Mouse (Mus musculus) embryonic facial prominence, embryonic 12.5 days (tissue): ENCODE results near the gene Parp12. TPM values are rescaled to one million over a fixed set of nuclear protein-coding genes. Genes with fewer than 3 reads are reported as not detected.

Experiments
- ATAC-seq: fragments of 200-750 bp; cut with Nextera tagmentation; 2 replicates; pipeline ENCODE4 v1.8.0; 2017; ENCODE audit not compliant: insufficient number of reproducible peaks, insufficient read depth, low FRiP score, low TSS enrichment
- H3K27ac ChIP-seq: fragments of 300-500 bp; sonication (generic); 2 replicates; pipeline ENCODE4 v1.5.1; 2016; ENCODE audit warnings: mild to moderate bottlenecking
- H3K27me3 ChIP-seq: fragments of 300-500 bp; sonication (generic); 2 replicates; pipeline ENCODE4 v1.6.1; 2016; ENCODE audit warnings: mild to moderate bottlenecking, moderate library complexity
- H3K36me3 ChIP-seq: fragments of 300-500 bp; sonication (generic); 2 replicates; pipeline ENCODE4 v1.6.1; 2016; ENCODE audit warnings: mild to moderate bottlenecking
- H3K4me1 ChIP-seq: fragments of 300-500 bp; sonication (generic); 2 replicates; pipeline ENCODE4 v1.6.1; 2016
- H3K4me2 ChIP-seq: fragments of 300-500 bp; sonication (generic); replicated peaks from 2 replicates; pipeline ENCODE4 v1.6.1; 2016; ENCODE audit warnings: mild to moderate bottlenecking, moderate library complexity
- H3K4me3 ChIP-seq: fragments of 300-500 bp; sonication (generic); 2 replicates; pipeline ENCODE4 v1.5.1; 2016; ENCODE audit warnings: mild to moderate bottlenecking
- H3K9ac ChIP-seq: fragments of 300-500 bp; sonication (generic); 2 replicates; pipeline ENCODE4 v1.6.1; 2016; ENCODE audit warnings: mild to moderate bottlenecking, moderate library complexity
- H3K9me3 ChIP-seq: fragments of 300-500 bp; sonication (generic); 2 replicates; pipeline ENCODE4 v1.6.1; 2016; ENCODE audit warnings: mild to moderate bottlenecking, moderate library complexity
- WGBS: fragments of 180-500 bp; shearing (Covaris S2); methylation state at CpG from one replicate; pipeline ENCODE4 v1.1.7; 2016; 5-methylcytosine and 5-hydroxymethylcytosine counted together
- polyA plus RNA-seq: library from polyadenylated mRNA; unstranded; fragments of >200 nt; fragmentation: Nextera tagmentation; extraction: Ambion mirVana; gene quantifications from 2 replicates; pipeline ENCODE4 v1.2.1, GENCODE M21; 2016

Parp12 gene
- polyA plus RNA-seq, 1 experiment from 2014 or later, result 5.3 TPM

DNA sequence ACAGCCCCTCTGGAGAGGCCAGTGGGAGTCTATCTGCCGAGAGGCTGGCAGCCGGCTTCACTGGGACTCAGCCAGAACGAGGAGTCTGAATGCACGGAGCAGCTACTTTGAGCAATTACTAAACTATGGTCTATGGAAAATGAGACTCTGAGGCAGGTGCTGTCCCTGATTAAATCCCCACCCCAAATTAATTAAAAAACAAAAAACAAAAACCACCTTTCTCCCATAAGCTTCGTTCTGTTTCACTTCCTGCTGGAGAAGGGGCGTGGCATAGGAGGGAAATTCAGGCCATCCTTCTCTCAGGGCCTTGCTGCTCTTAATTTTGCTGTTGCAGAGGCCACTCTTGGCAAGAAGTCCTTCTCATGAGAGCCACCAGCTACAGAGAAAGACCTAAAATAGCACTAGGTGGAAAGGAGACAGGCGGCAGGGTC lies 62.3 kb downstream of the Parp12 start:
- no peak overlapping the region for H3K27ac ChIP-seq
- H3K4me2 ChIP-seq, result no peak overlapping the region
- no peaks in the 10 kb centered on the region; the same call in 1 of the 2 replicates for H3K27me3 ChIP-seq
- no peak overlapping the region for H3K9ac ChIP-seq
- no peaks in the 10 kb centered on the region for H3K9me3 ChIP-seq
- WGBS, result 53% methylated on average over 7 of the region's 7 CpGs
- H3K36me3 ChIP-seq, result no peaks in the 10 kb centered on the region
- peaks cover 4% of the 10 kb centered on the region; the same call in 1 of the 2 replicates for H3K4me1 ChIP-seq
- no peak for ATAC-seq
- no peak overlapping the region for H3K4me3 ChIP-seq

DNA sequence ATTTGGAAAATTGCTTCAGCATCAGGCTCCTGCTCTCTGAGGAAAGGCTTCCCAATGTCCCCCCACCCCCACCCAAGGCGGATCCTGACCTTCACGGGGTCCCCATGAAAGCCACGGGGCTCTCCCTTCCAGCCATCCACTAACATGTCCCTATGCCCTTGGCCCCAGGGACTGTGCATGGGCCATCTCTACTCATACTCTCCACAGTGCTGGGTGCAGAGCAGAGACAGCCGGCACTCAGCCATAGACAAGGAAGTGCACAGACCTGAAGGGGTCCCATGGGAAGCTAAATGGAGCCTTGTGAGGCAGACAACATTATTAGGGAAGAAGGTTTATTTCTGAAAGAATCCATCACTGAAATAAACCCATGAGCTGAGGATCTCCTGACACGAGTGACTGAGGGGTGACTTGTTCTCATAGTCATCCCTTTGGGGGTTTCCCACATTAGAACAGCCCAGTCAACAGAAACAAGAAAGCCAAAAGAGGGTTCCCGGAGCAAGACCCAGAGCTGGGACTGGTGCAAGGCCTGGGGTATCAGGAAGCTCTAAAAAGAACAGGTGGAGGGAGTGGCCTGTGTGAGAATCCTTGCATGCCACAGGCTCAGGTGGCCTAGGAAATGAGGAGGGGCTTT lies 63.2 kb downstream of the Parp12 start:
- no peak overlapping the region for H3K9ac ChIP-seq
- peaks cover 3% of the 10 kb centered on the region; the same call in 1 of the 2 replicates for H3K27me3 ChIP-seq
- ATAC-seq, result no peak
- no peak overlapping the region for H3K4me2 ChIP-seq
- H3K4me1 ChIP-seq, result no peaks in the 10 kb centered on the region; the same call in 1 of the 2 replicates
- no peaks in the 10 kb centered on the region for H3K9me3 ChIP-seq
- H3K4me3 ChIP-seq, result no peak overlapping the region
- WGBS, result 80% methylated on average over 6 of the region's 6 CpGs
- H3K27ac ChIP-seq, result no peak overlapping the region
- H3K36me3 ChIP-seq, result no peaks in the 10 kb centered on the region

DNA sequence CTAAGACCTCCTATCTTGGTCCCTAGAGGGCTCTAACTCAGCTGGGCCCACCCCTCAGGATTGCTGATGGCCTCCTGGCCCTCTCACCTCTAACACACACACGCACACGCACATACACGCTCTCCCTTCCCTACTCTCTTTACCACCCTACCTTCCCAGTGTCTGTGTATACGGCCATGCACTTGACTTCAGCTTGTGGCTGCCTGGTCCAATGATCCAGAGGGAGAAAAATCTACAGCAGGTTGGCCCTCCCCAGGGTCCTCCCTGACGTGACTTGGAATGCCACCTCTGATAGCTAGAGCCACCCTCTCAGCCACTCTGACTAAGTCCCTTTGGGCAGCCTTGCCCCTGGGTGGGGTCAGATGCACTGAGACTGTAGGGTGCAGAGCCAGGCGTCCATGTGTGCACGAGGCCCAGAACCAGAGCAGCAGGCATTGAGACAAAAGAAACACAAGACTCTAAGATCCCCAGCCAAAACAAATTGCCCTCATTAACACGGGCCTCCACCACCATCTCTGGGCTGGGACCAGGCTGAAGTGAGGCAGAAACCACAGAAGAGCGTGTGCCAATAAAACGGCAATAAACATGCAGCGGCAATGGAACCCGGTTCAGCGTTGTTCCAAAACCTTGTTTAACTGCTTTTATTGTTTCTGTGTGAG lies 63.8 kb downstream of the Parp12 start:
- no peaks in the 10 kb centered on the region for H3K36me3 ChIP-seq
- no peak overlapping the region for H3K9ac ChIP-seq
- H3K9me3 ChIP-seq, result no peaks in the 10 kb centered on the region
- no peak for ATAC-seq
- 79% methylated on average over 13 of the region's 13 CpGs for WGBS
- no peaks in the 10 kb centered on the region; the same call in 1 of the 2 replicates for H3K4me1 ChIP-seq
- no peak overlapping the region for H3K27ac ChIP-seq
- H3K4me2 ChIP-seq, result no peak overlapping the region
- peaks cover 3% of the 10 kb centered on the region; the same call in 1 of the 2 replicates for H3K27me3 ChIP-seq
- no peak overlapping the region for H3K4me3 ChIP-seq

DNA sequence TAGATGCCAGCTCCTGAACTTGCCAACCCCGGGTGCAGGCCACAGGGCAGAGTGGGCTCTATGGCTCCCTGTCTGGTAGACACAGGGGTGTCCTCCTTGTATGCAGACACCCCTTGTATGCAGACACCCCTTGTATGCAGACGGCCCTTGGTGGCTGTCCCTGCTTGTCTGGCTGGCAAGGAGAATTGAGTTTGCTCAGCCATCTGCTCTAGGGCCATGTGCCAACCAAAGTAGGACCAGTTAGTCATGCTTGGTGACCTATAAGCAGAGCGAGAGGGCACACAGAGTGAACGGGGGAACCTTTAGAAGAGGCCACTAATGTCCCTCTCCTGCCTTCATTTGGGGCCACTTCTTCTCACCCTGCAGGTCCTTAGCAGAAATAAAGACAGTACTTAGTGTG lies 65.5 kb downstream of the Parp12 start:
- H3K36me3 ChIP-seq, result no peaks in the 10 kb centered on the region
- ATAC-seq, result no peak
- peaks cover 3% of the 10 kb centered on the region; the same call in 1 of the 2 replicates for H3K27me3 ChIP-seq
- H3K4me2 ChIP-seq, result no peak overlapping the region
- H3K4me3 ChIP-seq, result no peak overlapping the region
- no peak overlapping the region for H3K27ac ChIP-seq
- H3K9me3 ChIP-seq, result no peaks in the 10 kb centered on the region
- no peaks in the 10 kb centered on the region for H3K4me1 ChIP-seq
- no peak overlapping the region for H3K9ac ChIP-seq
- WGBS, result 86% methylated on average over 4 of the region's 4 CpGs

DNA sequence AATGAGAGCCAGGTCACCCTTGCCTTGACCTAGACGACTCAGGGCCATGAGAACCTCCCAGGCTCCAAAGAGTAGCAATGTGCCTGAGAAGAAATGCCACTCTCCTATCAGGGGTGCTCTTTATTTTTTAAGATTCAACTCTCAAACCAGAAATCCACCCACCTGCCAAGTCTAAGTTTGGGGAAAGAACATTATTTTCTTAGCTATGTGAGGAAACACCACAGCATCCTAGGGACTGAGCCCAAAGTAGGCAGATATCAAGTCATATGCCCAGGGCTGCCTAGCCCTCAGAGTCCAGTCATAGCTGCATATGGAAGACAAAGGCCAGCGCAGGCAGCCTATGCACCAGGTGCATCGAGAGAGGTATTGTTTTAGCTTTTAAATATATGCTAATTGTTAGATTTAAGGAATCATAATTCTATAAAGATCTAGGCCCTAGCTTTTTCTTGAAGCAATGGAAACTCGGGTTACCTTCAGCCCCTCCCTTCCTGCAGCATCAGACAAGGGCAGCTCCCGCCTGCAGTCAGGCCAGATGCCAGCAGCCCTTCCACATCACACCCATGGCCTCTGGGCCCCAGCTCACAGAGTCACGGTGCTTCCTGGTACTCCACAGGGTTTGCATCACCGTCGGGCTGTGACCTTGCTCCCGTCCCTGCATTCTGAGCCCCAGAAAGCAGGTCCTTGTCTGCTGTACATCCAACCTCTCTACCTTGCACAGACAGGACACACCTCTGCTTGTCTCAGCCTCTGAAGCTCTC lies 66.2 kb downstream of the Parp12 start:
- Histone ChIP-seq H3K9ac (no peak overlapping the region), H3K4me3 (no peak overlapping the region), H3K36me3 (no peaks in the 10 kb centered on the region), H3K4me2 (no peak overlapping the region), H3K9me3 (no peaks in the 10 kb centered on the region), H3K27ac (no peak overlapping the region), H3K27me3 (peaks cover 3% of the 10 kb centered on the region; the same call in 1 of the 2 replicates), H3K4me1 (no peaks in the 10 kb centered on the region)
- ATAC-seq, result no peak
- WGBS, result 73% methylated on average over 9 of the region's 9 CpGs

DNA sequence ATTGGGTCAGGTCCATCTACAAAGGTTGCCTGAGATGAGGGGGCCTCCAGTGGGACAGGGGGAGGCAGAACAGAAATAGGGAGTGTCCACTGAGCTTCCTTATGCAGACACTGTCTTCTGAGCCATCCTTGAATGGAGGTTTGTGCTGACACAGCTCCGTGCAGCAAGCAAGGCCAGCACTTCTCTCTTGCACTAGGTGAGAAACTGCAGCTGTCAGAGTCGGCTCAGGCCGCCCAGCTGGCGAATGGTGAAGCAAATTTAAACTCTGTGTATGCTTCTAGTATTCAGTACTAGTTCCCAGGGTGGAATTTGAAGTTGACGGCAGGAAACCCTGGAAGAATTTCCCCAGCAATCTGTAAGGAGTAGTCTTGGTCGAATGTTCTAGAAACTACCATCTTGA lies 67.3 kb downstream of the Parp12 start:
- 77% methylated on average over 6 of the region's 6 CpGs for WGBS
- H3K4me1 ChIP-seq, result no peaks in the 10 kb centered on the region
- no peak overlapping the region for H3K4me2 ChIP-seq
- H3K36me3 ChIP-seq, result no peaks in the 10 kb centered on the region
- H3K27ac ChIP-seq, result no peak overlapping the region
- no peak overlapping the region for H3K9ac ChIP-seq
- peaks cover 3% of the 10 kb centered on the region; the same call in 1 of the 2 replicates for H3K27me3 ChIP-seq
- no peak overlapping the region for H3K4me3 ChIP-seq
- H3K9me3 ChIP-seq, result no peaks in the 10 kb centered on the region
- ATAC-seq, result no peak

DNA sequence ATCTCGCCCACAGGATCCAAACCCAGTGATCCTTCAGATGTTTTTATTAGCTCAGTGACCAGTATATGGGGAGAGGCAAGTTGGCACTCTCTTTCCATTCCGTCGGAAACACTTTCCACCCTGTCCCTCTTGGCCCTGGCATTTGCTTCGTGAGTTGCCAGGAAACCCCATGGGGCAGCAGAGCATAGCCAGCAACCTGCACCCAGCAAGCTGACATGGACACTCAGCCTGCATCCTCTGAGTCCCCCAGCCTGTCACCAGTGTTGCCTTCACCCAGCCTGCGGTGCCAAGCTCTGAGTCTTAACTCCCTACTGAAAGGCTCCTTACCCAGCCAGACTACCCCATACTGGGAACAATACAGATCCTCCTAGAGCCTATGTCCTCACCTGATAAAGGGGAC lies 69.0 kb downstream of the Parp12 start:
- no peaks in the 10 kb centered on the region for H3K36me3 ChIP-seq

DNA sequence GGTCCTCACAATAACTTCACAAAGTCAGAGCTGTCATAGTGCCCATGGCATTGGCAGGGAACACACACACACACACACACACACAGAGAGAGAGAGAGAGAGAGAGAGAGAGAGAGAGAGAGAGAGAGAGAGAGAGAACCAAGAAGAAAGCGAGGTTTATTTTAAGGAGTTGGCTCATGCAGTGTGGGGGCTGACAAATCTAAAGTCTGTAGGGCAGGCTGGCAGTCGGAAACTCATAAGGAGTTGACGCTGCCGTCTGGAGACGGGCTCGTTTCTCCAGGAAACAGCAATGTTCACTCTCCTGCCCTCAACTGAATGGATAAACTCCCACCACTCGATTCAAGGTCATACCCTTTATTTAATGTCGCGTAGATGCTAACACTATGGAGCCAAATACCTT lies 77.7 kb downstream of the Parp12 start:
- 0 out of 2 replicates have a peak, but pooled peaks cover 3% of the 10 kb centered on the region for H3K27me3 ChIP-seq
- ATAC-seq, result no peak
- 85% methylated on average over 9 of the region's 9 CpGs for WGBS

More for the DNA sequence above, 69.0 kb downstream of the Parp12 start:
- no peak overlapping the region for H3K4me3 ChIP-seq
- H3K4me2 ChIP-seq, result no peak overlapping the region
- no peak overlapping the region for H3K27ac ChIP-seq
- no peak overlapping the region for H3K9ac ChIP-seq
- 66% methylated on average over 5 of the region's 5 CpGs for WGBS
- H3K9me3 ChIP-seq, result no peaks in the 10 kb centered on the region
- no peak for ATAC-seq
- H3K4me1 ChIP-seq, result no peaks in the 10 kb centered on the region
- H3K27me3 ChIP-seq, result peaks cover 3% of the 10 kb centered on the region; the same call in 1 of the 2 replicates

More for the DNA sequence above, 77.7 kb downstream of the Parp12 start:
- Histone ChIP-seq H3K9me3 (no peaks in the 10 kb centered on the region), H3K4me1 (0 out of 2 replicates have a peak, but pooled peaks cover 3% of the 10 kb centered on the region), H3K4me2 (no peak overlapping the region), H3K4me3 (no peak overlapping the region), H3K9ac (no peak overlapping the region), H3K36me3 (no peaks in the 10 kb centered on the region), H3K27ac (no peak overlapping the region)

Other genes starting within 250 kb of the Parp12 start
- gene Tbxas1, start 242.9 kb downstream of the Parp12 start, polyA plus RNA-seq, result 1.4 and 2.2 TPM in 2 replicates
- gene Hipk2, start 242.2 kb downstream of the Parp12 start, polyA plus RNA-seq, result 19.4 and 21.9 TPM in 2 replicates
- 8.9 and 9.2 TPM in 2 replicates for gene Kdm7a, start 88.4 kb upstream of the Parp12 start, polyA plus RNA-seq